Mouse (Mus musculus) intestine, embryonic 14.5 days (tissue): ENCODE measurements around the gene Uqcr11. TPM values are rescaled to one million over a fixed set of nuclear protein-coding genes. Genes with fewer than 3 reads are reported as not detected.

Source experiments
- ATAC-seq: fragments of 200-750 bp; cut with Nextera tagmentation; replicated peaks from 2 replicates; pipeline ENCODE4 v1.8.0; 2017; ENCODE audit warnings: low read depth, moderate number of reproducible peaks, moderate TSS enrichment, moderate library complexity; ENCODE audit not compliant: low FRiP score, low TSS enrichment
- DNase-seq: peaks from one replicate; pipeline ENCODE4 v3.0.0-alpha.2; 2018; ENCODE audit warnings: low spot score
- H3K27ac ChIP-seq: fragments of 300-500 bp; sonication (generic); 2 replicates; pipeline ENCODE4 v1.5.1; 2014; ENCODE audit warnings: low read depth, mild to moderate bottlenecking, control low read depth
- H3K27me3 ChIP-seq: fragments of 300-500 bp; sonication (generic); replicated peaks from 2 replicates; pipeline ENCODE4 v1.6.1; 2014; ENCODE audit warnings: low read length, control low read depth; ENCODE audit not compliant: control insufficient read depth, insufficient read depth
- H3K36me3 ChIP-seq: fragments of 300-500 bp; sonication (generic); 2 replicates; pipeline ENCODE4 v1.6.1; 2014; ENCODE audit warnings: low read length, control low read depth; ENCODE audit not compliant: control insufficient read depth, insufficient read depth
- H3K4me1 ChIP-seq: fragments of 300-500 bp; sonication (generic); replicated peaks from 2 replicates; pipeline ENCODE4 v1.6.1; 2014; ENCODE audit warnings: low read length, control low read depth, mixed read lengths; ENCODE audit not compliant: control insufficient read depth, insufficient read depth
- H3K4me2 ChIP-seq: fragments of 300-500 bp; sonication (generic); 2 replicates; pipeline ENCODE4 v1.6.1; 2014; ENCODE audit warnings: low read length
- H3K4me3 ChIP-seq: fragments of 300-500 bp; sonication (generic); 2 replicates; pipeline ENCODE4 v1.5.1; 2014; ENCODE audit warnings: low read depth, low read length, control low read depth, mixed read lengths
- H3K9ac ChIP-seq: fragments of 300-500 bp; sonication (generic); 2 replicates; pipeline ENCODE4 v1.6.1; 2014; ENCODE audit warnings: mild to moderate bottlenecking, low read length
- H3K9me3 ChIP-seq: fragments of 300-500 bp; sonication (generic); 2 replicates; pipeline ENCODE4 v1.6.1; 2016; ENCODE audit warnings: low read length, control low read depth; ENCODE audit not compliant: control insufficient read depth
- WGBS: fragments of 180-500 bp; shearing (Covaris S2); extraction: QIAGEN DNeasy Blood & Tissue Kit; methylation state at CpG from one replicate; pipeline ENCODE4 v1.1.7; 2014; 5-methylcytosine and 5-hydroxymethylcytosine counted together
- microRNA-seq: library from miRNA; unstranded; fragments of <30 nt; microRNA quantifications from one replicate; pipeline ENCODE4, GENCODE M21; 2016
- polyA plus RNA-seq: library from polyadenylated mRNA; unstranded; fragments of >200 nt; fragmentation: Nextera tagmentation; extraction: Ambion mirVana; gene quantifications from 2 replicates; pipeline ENCODE4 v1.2.1, GENCODE M21; 2014

Gene Uqcr11
- polyA plus RNA-seq, 1 experiment from 2014 or later: 1,108 TPM

DNA sequence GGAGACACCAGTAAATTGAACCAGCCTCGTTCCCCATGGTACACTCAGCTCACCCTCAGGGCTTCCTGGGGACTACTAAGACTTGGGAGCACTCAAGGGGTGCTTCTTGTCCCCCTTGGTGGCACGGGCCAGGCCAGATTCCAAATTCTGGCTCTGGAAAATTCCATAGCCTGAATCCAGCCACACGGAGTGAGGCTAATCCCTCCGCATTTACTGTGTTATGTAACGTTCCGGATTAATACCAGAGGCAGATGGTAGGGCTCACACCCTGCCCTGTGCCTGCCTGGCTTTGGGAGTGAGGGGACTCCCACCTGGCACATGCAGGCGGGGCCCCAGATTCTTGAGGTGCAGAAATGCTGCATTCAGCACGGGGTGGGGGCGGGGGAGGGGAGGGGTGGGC lies 51.2 kb downstream of the Uqcr11 start:
- no peak for ATAC-seq
- Histone ChIP-seq H3K9me3 (no peaks in the 10 kb centered on the region), H3K4me2 (no peak overlapping the region), H3K4me1 (peaks cover 10% of the 10 kb centered on the region; the same call in 1 of the 2 replicates), H3K36me3 (no peaks in the 10 kb centered on the region), H3K27ac (no peak overlapping the region), H3K27me3 (peaks cover 76% of the 10 kb centered on the region), H3K9ac (no peak overlapping the region), H3K4me3 (no peak overlapping the region)
- whole genome bisulfite sequencing: 16% methylated on average over 8 of the region's 9 CpGs
- DNase-seq: no peak

Small RNAs within 50 kb of the gene (microRNA-seq; reads per million reads assigned to microRNA genes)
- not detected for gene Gm22721

Other genes starting within 250 kb of the Uqcr11 start
- gene Cirbp, start 240.8 kb downstream of the Uqcr11 start, polyA plus RNA-seq: 76.4 and 81.6 TPM in 2 replicates
- gene 1600002K03Rik, start 233.9 kb downstream of the Uqcr11 start, polyA plus RNA-seq: 15.8 and 16.7 TPM in 2 replicates
- 10.2 and 12.2 TPM in 2 replicates for gene Efna2, start 227.3 kb downstream of the Uqcr11 start, polyA plus RNA-seq
- gene Mum1, start 180.4 kb downstream of the Uqcr11 start, polyA plus RNA-seq: 61.3 and 66.5 TPM in 2 replicates
- 453 and 498 TPM in 2 replicates for gene Ndufs7, start 157.7 kb downstream of the Uqcr11 start, polyA plus RNA-seq
- 34.1 and 61.2 TPM in 2 replicates for gene Gamt, start 145.8 kb downstream of the Uqcr11 start, polyA plus RNA-seq
- 42.3 and 45.7 TPM in 2 replicates for gene Dazap1, start 145.3 kb downstream of the Uqcr11 start, polyA plus RNA-seq
- 1,236 and 1,315 TPM in 2 replicates for gene Rps15, start 114.4 kb downstream of the Uqcr11 start, polyA plus RNA-seq
- 7.8 and 9.1 TPM in 2 replicates for gene Apc2, start 110.9 kb downstream of the Uqcr11 start, polyA plus RNA-seq
- 43.4 and 45.2 TPM in 2 replicates for gene 2310011J03Rik, start 86.3 kb downstream of the Uqcr11 start, polyA plus RNA-seq
- 6.8 and 7.3 TPM in 2 replicates for gene Pcsk4, start 77.3 kb downstream of the Uqcr11 start, polyA plus RNA-seq
- 42.4 and 58.1 TPM in 2 replicates for gene Reep6, start 76.9 kb downstream of the Uqcr11 start, polyA plus RNA-seq
- gene Adamtsl5, start 58.4 kb downstream of the Uqcr11 start, polyA plus RNA-seq: 8.1 and 8.7 TPM in 2 replicates
- 0.22 and 0.32 TPM in 2 replicates for gene Plk5, start 50.4 kb downstream of the Uqcr11 start, polyA plus RNA-seq
- gene Mex3d, start 19.2 kb downstream of the Uqcr11 start, polyA plus RNA-seq: 5.3 and 6.7 TPM in 2 replicates
- 203 and 206 TPM in 2 replicates for gene Mbd3, start 7.3 kb downstream of the Uqcr11 start, polyA plus RNA-seq
- 106 and 114 TPM in 2 replicates for gene Tcf3, start 26.8 kb upstream of the Uqcr11 start, polyA plus RNA-seq
- gene Onecut3, start 88.0 kb upstream of the Uqcr11 start, polyA plus RNA-seq: 0.04 and 0.09 TPM in 2 replicates
- 0.18 and 0.32 TPM in 2 replicates for gene Atp8b3, start 132.3 kb upstream of the Uqcr11 start, polyA plus RNA-seq
- 28.9 and 31.5 TPM in 2 replicates for gene Rexo1, start 154.7 kb upstream of the Uqcr11 start, polyA plus RNA-seq
- 9.7 and 12.1 TPM in 2 replicates for gene Klf16, start 170.5 kb upstream of the Uqcr11 start, polyA plus RNA-seq
- 99.4 and 114 TPM in 2 replicates for gene Abhd17a, start 183.5 kb upstream of the Uqcr11 start, polyA plus RNA-seq
- gene Scamp4, start 196.0 kb upstream of the Uqcr11 start, polyA plus RNA-seq: 108 and 111 TPM in 2 replicates
- 9.2 and 10.1 TPM in 2 replicates for gene Adat3, start 196.1 kb upstream of the Uqcr11 start, polyA plus RNA-seq
- gene Gm49322, start 199.2 kb upstream of the Uqcr11 start, polyA plus RNA-seq: 3.0 and 3.1 TPM in 2 replicates
- 66.5 and 116 TPM in 2 replicates for gene Csnk1g2, start 216.0 kb upstream of the Uqcr11 start, polyA plus RNA-seq